Mouse (Mus musculus): Measurements from ENCODE around the gene Ncoa5.

GRCm38 (mm10) chr2:164956195-164956594 lies 78.5 kb downstream of the Ncoa5 start:
- TF ChIP-seq CTCF (conservative IDR thresholded peaks at IDR 0.05; ENCODE audit: insufficient read depth, insufficient read length, low read depth, low read length) (no peak), POLR2A (IDR thresholded peaks at IDR 0.05; ENCODE audit: low read depth, low read length) (no peak)
